Mouse (Mus musculus) yolk sac, embryonic 10.5 days (tissue): ENCODE measurements at regions not wholly inside any gene's neighbourhood (a gene's known extent, or its start where the extent isn't known, plus 50 kb on each side); places are given as distances from the start of the nearest gene placed in this dataset.
A peak's percentile ranks its signal among the peaks of the same experiment; 100 is the strongest.

Source experiments
- DNase-seq: peaks from one replicate; pipeline ENCODE4 v3.0.0-alpha.2; 2017; ENCODE audit warnings: low spot score

DNA sequence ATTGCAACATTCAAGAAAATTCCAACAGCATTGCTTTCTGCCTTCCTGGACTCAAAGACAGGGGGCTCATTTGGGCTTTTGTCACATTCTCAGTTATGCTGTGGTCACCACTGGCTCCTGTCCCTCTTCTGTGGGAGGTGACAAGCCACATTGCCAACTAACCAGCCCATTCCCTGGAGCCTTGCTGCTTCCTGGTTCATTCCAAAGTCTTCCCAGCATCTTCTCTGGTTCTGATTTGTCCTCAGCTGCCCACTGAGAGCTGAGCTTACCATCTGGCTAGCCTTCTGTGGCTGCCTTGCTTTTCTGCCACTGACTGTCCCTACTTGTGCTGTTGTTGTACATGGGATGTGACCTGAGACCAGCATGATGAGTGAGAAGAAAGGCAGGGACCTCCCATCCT, 111.0 kb downstream of the Cxcl12 start:
- no peak for DNase-seq

DNA sequence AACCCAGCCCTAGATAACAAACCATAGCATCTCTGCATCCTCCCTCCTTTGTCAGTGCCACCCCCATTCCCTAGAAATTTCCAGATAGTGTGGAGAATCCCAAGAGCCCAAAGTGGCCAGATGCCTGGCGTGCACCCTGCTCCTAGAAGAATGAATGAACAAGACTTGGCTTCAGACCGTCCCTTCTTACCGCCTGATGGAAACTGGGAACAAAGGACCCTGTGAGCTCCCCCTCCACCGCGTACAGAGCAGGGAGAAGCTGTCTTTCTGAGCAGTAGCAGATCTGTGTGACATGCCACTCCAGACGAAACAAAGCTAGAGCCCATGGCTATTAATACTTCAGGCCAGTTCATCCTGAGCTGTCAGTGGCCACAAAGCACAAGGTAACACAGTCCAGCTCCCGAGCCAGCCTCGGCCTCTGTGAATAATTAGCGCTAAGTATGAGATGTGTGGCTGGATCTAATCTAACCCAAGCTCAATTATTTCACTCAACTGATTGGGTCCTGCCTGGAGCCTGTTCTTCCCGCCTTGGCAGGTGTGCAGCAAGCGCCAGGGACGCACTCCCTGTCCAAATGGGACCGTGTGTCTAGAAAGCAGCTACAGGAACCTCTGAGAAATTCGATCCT, 111.6 kb downstream of the Cxcl12 start:
- no peak for DNase-seq

DNA sequence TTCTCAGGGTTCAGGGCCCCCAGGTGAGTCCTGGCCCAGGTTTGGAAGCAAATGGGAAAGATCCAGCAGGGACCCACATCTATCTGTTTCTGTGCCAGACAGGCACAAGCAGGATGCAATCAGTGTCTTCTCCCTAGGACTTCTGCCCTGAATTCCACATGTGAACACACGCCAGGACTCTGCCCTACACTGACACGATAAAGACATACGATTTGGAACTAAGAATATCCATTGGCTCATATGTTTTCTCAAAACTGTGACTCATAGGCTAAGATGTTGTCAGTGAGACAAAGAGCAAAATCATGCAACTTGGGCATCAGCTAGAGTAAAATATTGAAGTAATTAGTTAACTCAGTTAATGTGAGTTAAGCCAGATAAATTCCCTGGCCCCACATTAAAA, 112.6 kb downstream of the Cxcl12 start:
- DNase-seq: no peak

- no peak for DNase-seq
Observed at GRCm38 (mm10) chr6:117283616-117284015, 115.3 kb downstream of the Cxcl12 start.

DNA sequence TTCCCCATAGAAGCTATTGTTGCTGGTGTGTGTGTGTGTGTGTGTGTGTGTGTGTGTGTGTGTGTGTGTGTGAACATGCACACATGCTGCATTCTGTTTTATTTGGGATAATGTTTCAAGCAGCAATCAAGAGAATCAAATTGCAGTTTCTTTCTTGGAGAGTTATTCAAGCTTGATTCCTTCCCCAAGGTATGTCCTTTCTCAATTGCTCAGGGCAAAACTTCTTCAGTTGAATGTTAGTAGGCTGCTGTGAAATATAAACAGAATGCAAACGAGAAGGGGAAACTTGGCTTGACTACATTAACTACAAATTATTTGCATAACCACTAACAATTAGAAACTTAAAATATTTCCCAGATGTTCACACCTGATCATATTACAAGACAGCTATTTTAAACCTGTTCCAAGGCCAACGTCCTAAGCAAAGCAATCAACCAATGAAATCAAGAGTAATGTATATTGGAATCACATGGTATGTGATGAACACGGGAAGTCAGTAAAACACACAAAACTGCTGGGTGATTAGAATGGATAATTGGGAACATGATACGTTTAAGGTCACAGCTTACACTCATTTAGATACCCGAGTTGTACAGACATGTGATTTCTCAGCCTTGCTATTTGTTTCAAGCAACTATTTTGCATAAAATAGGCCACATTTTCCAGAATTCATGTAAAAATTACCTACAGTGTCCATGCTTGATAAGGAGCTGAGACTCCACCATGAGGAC, 116.2 kb downstream of the Cxcl12 start:
- DNase-seq: no peak

DNA sequence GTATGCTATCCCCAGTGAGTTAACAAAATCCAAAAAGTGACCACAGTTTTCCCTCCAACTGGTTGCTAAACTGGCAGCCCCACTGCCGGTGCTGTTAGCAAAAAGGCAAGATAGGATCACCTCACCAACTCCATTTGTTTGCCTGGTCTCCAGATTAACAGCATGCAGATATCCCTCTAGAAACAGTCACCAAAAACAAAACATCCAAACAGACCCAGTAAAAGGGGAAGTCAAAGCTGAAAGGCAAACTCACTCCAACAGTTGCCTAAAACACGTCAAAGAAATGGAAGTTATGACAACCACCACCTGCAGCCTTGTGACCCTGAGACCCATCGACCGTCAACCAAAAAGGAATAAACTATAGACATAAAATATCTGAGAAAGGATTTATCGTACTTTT, 119.1 kb downstream of the Cxcl12 start:
- no peak for DNase-seq

DNA sequence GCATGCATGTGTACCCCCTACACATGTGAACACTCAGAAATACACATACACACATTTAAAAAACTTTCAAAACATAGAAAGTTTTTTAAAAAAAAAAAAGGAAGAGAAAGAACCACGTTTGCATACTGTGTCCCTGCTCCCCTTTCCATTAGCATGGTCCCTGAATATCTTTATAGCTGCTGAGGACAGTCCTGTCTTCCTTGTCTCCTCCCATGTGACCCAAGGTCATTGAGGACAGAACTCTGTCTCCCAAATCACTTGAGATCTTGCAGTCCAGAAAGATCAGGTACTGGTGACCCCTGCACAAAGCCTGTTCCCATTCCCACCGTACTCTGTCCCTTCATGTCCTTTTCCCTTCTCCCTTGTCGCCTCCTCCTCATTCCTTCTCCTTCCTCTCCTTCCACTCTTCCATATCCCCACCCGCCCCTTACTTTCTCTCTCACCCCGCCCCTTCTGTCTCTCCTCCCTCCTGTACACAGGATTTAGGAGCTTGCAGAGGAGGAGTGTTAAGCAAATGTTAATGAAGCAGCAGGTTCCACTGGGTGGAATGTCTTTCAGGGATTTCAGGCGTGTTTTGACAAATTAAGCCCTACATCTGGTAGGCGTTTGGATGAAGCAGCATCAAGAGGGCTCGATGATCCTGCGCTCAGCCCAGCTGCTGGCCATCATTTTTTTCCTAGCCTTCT, 125.6 kb downstream of the Cxcl12 start:
- DNase-seq: no peak

DNA sequence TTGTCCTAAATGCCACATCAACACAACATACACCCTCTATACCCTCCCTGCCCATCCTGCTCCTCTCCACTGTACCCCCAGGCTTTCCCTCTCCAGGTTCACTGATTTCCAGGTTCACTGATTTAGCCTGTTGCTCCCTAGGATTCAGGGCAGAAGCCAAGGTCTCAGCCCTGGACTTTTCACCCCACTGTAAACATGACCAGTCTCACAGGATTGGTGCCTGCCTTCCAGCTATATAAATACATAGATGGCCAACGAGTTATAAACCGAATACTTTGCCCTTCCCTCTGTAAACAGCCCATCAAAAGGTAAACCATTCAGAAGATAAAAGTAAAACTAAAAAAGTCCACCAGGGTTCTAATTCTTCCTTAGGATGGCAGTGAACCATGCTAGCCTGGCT, 129.6 kb downstream of the Cxcl12 start:
- DNase-seq: peak; percentile 20

DNA sequence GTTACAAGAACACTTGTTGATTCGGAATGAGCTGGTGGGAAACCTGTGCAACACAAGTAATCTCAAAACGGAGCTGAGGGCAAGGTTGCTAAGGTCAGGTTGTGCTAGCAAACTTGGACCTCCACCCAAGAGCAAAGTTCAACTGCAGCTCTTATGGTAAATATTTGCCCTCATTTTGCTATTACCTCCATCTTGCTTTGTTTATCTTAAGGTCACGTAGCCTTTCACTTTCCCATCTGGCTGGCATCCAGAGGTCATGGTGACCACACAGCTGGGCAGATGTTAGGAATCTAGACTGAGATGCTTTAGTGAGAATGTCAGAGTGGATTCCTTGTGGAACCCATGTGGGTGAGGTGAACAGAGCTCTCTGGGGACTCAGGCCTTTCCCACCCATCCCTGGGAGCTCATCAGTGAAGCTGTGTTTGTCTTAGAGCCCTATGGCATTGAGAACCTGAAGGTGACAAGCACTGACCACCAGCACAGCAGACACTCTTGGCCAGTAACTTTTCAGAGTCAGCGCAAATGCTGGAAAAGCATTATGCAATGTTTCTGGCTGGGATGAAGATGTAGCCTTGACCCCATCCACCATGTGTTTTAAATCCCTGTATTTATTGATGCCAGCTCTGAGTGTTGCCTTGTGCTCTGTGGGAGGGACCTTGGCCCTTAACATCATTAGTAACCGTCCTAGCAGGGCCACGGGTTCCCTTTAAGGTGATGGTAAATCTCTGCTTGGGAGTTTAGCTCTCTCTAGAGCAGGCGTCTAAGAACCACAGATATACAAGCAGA, 131.4 kb downstream of the Cxcl12 start:
- DNase-seq: peak; percentile 64

DNA sequence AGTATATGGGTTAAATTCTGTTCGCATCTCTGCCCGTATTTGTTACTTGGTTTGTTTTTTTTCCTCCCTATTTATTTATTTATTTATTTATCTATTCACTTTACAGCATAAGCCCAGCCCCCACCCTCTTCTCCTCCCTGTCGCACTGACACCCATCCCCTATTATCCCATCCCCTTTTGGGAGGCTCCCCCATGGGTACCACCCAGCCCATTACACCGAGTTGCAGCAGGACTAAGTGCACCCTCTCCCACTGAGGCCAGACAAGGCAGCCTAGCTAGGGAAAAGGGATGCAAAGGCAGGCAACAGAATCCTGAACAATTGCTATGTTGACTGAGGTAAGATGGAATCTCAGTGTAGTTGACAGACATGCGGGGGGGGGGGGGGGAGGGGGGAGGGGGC, 135.0 kb downstream of the Cxcl12 start:
- no peak for DNase-seq

DNA sequence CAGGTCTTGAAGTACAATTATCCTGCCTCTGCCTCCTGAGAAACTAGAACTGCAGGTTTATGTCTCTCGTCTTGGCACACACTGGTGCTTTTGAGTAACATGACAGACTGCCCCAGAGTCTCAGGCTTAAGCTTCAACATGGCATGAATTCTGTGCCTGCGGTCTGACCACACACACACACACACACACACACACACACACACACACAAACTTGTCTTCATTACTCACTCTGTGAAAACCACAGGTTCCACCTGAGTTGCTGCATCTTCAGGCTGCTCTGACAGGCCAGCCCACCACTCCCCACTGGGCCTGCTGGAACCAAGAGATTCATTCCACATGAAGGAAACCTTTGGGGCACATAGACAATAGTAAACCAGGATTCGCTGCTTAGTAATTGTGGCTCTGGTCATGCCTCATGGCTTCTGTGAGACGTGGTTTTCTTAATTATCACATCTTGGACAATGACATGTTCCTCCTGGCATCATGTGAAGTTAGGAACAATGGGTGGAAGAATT, 137.5 kb downstream of the Cxcl12 start:
- no peak for DNase-seq

DNA sequence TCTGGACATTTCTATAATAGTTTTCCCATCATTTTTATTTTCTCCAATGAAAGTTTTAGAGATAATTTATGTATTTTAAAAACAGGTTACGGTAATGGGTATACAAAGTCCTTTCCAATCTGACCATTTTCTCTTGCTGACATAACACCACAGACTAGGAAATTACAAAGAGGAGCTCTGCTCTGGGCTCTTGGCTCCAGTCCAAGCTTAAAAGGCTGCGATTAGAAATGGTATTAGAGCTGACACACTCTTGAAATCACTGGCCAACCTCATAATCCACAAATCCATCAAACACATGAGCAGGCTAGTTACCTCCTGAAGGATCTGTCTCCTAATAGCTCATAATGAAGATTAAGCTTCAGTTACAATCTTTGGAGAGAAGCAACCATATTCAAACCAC, 140.3 kb downstream of the Cxcl12 start:
- no peak for DNase-seq

DNA sequence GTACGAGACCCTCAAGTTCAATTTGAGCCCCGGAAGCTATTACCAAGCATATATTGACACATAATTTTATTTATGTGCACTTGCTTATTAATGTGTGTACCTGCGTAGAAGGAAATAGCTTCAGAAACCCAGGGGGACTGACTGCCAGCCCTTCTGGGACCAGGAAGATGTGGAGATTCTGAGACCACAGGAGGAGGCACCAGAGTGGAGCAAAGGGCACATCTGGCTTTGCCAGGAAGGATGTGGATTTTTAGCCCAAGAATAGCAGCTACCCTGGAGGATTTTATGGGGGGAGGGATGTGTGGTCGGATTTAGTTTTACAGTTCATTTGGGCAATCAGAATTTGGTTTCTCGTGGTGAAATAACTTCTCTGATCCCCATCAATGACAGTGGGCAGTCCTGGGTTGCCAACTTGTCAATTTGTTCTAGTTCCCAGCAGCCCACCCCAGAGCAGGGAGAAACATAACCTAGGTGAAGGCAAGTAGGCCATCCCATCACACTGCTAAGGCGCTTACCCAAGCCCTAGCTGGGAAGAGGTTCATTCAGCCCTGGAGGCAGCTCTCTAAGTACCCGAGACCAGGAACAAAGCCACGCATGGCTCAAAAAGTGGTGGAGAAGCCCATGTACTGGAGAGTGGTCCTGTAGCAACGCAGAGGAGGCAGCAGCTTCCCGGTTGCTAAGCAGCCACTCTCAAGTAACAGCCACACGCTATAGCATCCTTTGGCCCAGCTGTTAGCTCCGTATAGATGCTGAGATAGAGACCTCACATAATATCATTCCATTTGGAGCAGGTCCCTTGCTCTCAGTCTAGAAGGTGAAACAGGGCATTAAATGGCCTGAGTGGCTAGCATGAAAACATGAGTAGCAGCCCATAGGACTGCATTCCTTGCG, 144.8 kb downstream of the Cxcl12 start:
- no peak for DNase-seq

GRCm38 (mm10) chr6:117313944-117314566, 145.7 kb downstream of the Cxcl12 start:
- DNase-seq: no peak

- DNase-seq: no peak
Observed at GRCm38 (mm10) chr6:117323301-117323700, 155.0 kb downstream of the Cxcl12 start.

GRCm38 (mm10) chr6:117323850-117324249, 155.5 kb downstream of the Cxcl12 start:
- DNase-seq: no peak

GRCm38 (mm10) chr6:117326835-117327775, 158.8 kb downstream of the Cxcl12 start:
- no peak for DNase-seq

- DNase-seq: no peak
Observed at GRCm38 (mm10) chr6:117329164-117329939, 161.0 kb downstream of the Cxcl12 start.

GRCm38 (mm10) chr6:117330198-117330597, 161.9 kb downstream of the Cxcl12 start:
- DNase-seq: no peak
